Mouse (Mus musculus) spleen, adult 2 months (tissue): ENCODE data around the gene Fam172a.

ENCODE experiments used
- CTCF ChIP-seq: fragments of 200-500 bp; IDR thresholded peaks from 2 replicates; pipeline ENCODE4 v1.5.1; 2011; ENCODE audit warnings: mild to moderate bottlenecking, inconsistent platforms; ENCODE audit not compliant: insufficient read depth, insufficient read length, insufficient replicate concordance; ENCODE audit errors: extremely low read depth
- POLR2A ChIP-seq: fragments of 200-500 bp; IDR thresholded peaks from 2 replicates; pipeline ENCODE4 v1.6.1; 2011; ENCODE audit warnings: low read depth, low read length, inconsistent platforms

DNA sequence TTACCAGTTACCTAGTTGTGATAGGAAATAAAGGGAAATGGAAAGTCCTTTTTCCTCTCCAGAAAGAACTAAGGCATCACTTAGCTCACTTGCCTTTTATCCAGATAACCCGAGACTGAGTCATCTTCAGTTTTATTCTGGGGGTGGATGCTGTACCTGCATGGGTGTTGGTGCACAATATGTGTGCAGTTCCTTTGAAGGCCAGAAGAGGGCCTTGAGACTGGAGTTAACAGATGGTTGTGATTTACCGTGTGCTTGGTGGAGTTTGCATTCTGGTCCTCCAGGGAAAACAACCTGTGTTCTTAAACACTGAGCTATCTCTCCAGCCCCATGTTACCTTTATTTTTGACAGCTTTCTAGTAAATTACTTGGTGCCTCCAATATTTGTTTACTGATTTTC is 392.5 kb downstream of the Fam172a start:
- TF ChIP-seq POLR2A (no peak), CTCF (no peak)
